Mouse (Mus musculus): ENCODE results near the gene Best3. TPM values are rescaled to one million over a fixed set of nuclear protein-coding genes. Genes with fewer than 3 reads are reported as not detected.

Gene Best3
- total RNA-seq, 2 experiments from 2014 or later: not detected

GRCm38 (mm10) chr10:116977455-116977854, 8.7 kb upstream of the Best3 start:
- ATAC-seq (replicated peaks; ENCODE audit: poor library complexity, severe bottlenecking): no peak

GRCm38 (mm10) chr10:116977858-116978257, 8.3 kb upstream of the Best3 start:
- no peak for ATAC-seq (replicated peaks; ENCODE audit: poor library complexity, severe bottlenecking)

GRCm38 (mm10) chr10:116978841-116979240, 7.3 kb upstream of the Best3 start:
- no peak for ATAC-seq (replicated peaks; ENCODE audit: poor library complexity, severe bottlenecking)

GRCm38 (mm10) chr10:116980273-116980672, 5.8 kb upstream of the Best3 start:
- ATAC-seq (replicated peaks; ENCODE audit: poor library complexity, severe bottlenecking): no peak

- ATAC-seq (replicated peaks; ENCODE audit: poor library complexity, severe bottlenecking): peak; percentile 80
These were observed 5.2 kb upstream of the Best3 start for GRCm38 (mm10) chr10:116980888-116981287.

GRCm38 (mm10) chr10:116982526-116982925, 3.6 kb upstream of the Best3 start:
- no peak for ATAC-seq (replicated peaks; ENCODE audit: poor library complexity, severe bottlenecking)

- no peak for ATAC-seq (replicated peaks; ENCODE audit: poor library complexity, severe bottlenecking)
These were observed 1.3 kb upstream of the Best3 start for GRCm38 (mm10) chr10:116984836-116985235.

GRCm38 (mm10) chr10:116993971-116994370, 7.9 kb downstream of the Best3 start:
- ATAC-seq (replicated peaks; ENCODE audit: poor library complexity, severe bottlenecking): no peak

- ATAC-seq (replicated peaks; ENCODE audit: poor library complexity, severe bottlenecking): no peak
These were observed 9.0 kb downstream of the Best3 start for GRCm38 (mm10) chr10:116995162-116995561.

GRCm38 (mm10) chr10:116995584-116996235, 9.6 kb downstream of the Best3 start:
- no peak for ATAC-seq (replicated peaks; ENCODE audit: poor library complexity, severe bottlenecking)

- peak; percentile 92 for ATAC-seq (replicated peaks; ENCODE audit: poor library complexity, severe bottlenecking)
These were observed 10.1 kb downstream of the Best3 start for GRCm38 (mm10) chr10:116996236-116996600.

- no peak for ATAC-seq (replicated peaks; ENCODE audit: poor library complexity, severe bottlenecking)
These were observed 12.8 kb downstream of the Best3 start for GRCm38 (mm10) chr10:116998716-116999455.

- ATAC-seq (replicated peaks; ENCODE audit: poor library complexity, severe bottlenecking): no peak
These were observed 14.9 kb downstream of the Best3 start for GRCm38 (mm10) chr10:117000975-117001374.

GRCm38 (mm10) chr10:117004695-117005094, 18.6 kb downstream of the Best3 start:
- no peak for ATAC-seq (replicated peaks; ENCODE audit: poor library complexity, severe bottlenecking)

- no peak for ATAC-seq (replicated peaks; ENCODE audit: poor library complexity, severe bottlenecking)
These were observed 19.8 kb downstream of the Best3 start for GRCm38 (mm10) chr10:117005707-117006464.

GRCm38 (mm10) chr10:117009691-117010090, 23.6 kb downstream of the Best3 start:
- no peak for ATAC-seq (replicated peaks; ENCODE audit: poor library complexity, severe bottlenecking)

GRCm38 (mm10) chr10:117011047-117011446, 24.9 kb downstream of the Best3 start:
- ATAC-seq (replicated peaks; ENCODE audit: poor library complexity, severe bottlenecking): no peak

- ATAC-seq (replicated peaks; ENCODE audit: poor library complexity, severe bottlenecking): no peak
These were observed 27.7 kb downstream of the Best3 start for GRCm38 (mm10) chr10:117013689-117014390.

- ATAC-seq (replicated peaks; ENCODE audit: poor library complexity, severe bottlenecking): peak; percentile 50; the same call in 1 of the 2 replicates
These were observed 28.5 kb downstream of the Best3 start for GRCm38 (mm10) chr10:117014565-117014964.

GRCm38 (mm10) chr10:117018281-117018840, 32.2 kb downstream of the Best3 start:
- no peak for ATAC-seq (replicated peaks; ENCODE audit: poor library complexity, severe bottlenecking)

Data from granulocyte monocyte progenitor cell, adult 5-6 weeks (primary cell).